Mouse (Mus musculus): ENCODE results near the gene Bid. TPM values are rescaled to one million over a fixed set of nuclear protein-coding genes. Genes with fewer than 3 reads are reported as not detected.
"Not testable (repeated sequence)": the region's sequence is repeated elsewhere in the genome, so short reads cannot be mapped to it uniquely, and the experiment has no call there.

Gene Bid
- polyA plus RNA-seq, 1 experiment from 2014 or later = 35.8 TPM

DNA sequence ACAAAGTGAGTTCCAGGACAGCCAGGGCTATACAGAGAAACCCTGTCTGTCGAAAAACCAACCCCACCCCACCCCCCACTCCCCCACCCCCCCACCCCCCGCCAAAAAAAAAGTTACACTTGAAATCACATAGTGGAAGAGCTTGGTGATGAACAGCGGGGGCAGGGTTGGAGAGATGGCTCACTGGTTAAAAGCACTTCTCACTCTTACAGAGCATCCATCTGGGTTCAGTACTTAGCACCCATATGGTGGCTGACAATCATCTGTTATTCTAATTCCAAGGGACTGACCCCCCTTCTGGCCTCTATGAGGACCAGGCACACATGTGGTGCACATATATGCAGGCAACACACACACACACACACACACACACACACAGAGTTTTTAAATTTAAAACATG is 1.3 kb upstream of the Bid start:
- H3K4me3 ChIP-seq (replicated peaks; ENCODE audit: low read depth, low read length) = no peak overlapping the region
- H3K4me2 ChIP-seq (ENCODE audit: low read length) = no peak overlapping the region
- H3K36me3 ChIP-seq (ENCODE audit: insufficient read depth, low read length) = no peaks in the 10 kb centered on the region
- no peak overlapping the region for H3K9ac ChIP-seq (ENCODE audit: low read depth, low read length)
- 46% methylated on average over 3 of the region's 3 CpGs for WGBS
- DNase-seq (ENCODE audit: low spot score) (no peak), ATAC-seq (replicated peaks; ENCODE audit: low FRiP score, low read depth) (no peak)
- H3K27me3 ChIP-seq (ENCODE audit: insufficient read depth, low read length) = 0 out of 2 replicates have a peak, but pooled peaks cover 4% of the 10 kb centered on the region
- no peaks in the 10 kb centered on the region for H3K9me3 ChIP-seq (replicated peaks; ENCODE audit: low read length)
- H3K4me1 ChIP-seq (replicated peaks; ENCODE audit: insufficient read depth, low read length) = no peaks in the 10 kb centered on the region
- no peak for TF ChIP-seq CTCF (IDR thresholded peaks at IDR 0.05; ENCODE audit: low read depth)
- no peak overlapping the region for H3K27ac ChIP-seq

DNA sequence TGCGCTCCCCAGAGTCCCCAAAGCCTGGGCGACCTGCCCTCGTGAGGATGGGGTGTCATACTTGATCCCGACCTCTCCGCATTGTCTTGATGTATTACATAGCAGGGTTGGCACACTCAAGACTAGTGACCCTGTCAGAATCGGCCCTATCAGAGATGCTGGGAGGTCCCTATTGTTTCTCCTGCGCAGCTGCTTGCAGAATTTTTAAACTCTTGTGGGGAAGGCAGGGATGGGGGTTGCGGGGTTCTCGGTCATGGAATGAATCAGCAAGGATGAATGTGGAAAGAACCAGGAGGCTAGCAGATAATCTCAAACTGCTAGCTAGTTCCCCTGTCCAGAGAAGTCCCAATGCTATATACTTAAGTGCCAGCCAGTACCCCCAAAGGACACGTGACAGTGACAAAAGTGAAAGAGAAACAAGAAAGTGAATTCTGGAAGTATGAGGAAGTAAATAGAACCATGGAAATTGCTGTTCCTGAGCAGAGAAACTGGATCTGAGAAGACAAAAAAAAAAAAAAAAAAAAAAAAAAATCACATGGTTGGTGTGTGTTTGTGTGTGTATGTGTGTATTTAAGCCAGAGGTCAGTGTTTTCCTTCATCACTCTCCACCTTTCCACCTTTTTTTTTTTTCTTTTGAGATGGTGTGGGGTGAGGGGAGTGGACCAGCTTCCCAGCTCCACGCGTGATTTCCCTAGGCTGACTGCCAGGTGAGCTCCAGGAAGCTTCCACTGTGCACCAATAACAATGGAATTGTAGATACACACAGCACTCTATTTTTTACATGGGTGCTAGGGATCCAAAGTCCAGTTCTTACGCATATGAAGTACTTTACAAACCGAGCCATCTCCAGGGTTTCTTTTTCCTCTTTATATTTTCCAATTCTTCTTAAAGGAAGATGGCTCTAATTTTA is 574 bp upstream of the Bid start:
- H3K27ac ChIP-seq = 0 out of 2 replicates have a peak overlapping the region, but pooled peaks have one; percentile 36
- H3K9me3 ChIP-seq (replicated peaks; ENCODE audit: low read length); ATAC-seq (replicated peaks; ENCODE audit: low FRiP score, low read depth); H3K27me3 ChIP-seq (ENCODE audit: insufficient read depth, low read length); H3K4me1 ChIP-seq (replicated peaks; ENCODE audit: insufficient read depth, low read length); DNase-seq (ENCODE audit: low spot score); H3K36me3 ChIP-seq (ENCODE audit: insufficient read depth, low read length): not testable (repeated sequence)
- peak overlapping the region; percentile 63 for H3K4me3 ChIP-seq (replicated peaks; ENCODE audit: low read depth, low read length)
- H3K4me2 ChIP-seq (ENCODE audit: low read length) = peak overlapping the region; percentile 95
- WGBS = 23% methylated on average over 7 of the region's 14 CpGs
- peak overlapping the region; percentile 58; the same call in 1 of the 2 replicates for H3K9ac ChIP-seq (ENCODE audit: low read depth, low read length)

DNA sequence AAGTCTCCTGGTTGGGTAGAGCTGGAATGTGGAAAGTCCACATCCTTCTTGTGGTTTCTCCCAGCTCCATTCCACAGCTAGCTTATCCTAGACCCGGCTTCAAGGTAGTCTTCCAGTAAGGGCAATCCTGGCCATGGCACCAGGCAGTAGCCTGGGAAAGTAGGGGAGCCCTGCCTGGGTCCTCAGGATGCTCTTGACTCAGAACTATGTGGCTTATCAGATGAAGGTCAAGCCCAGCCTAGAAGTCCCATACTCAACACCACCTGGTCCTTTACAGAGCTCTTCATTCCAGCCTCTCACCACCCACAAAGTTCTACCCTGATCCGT is 1.0 kb downstream of the Bid start:
- Histone ChIP-seq H3K4me3 (replicated peaks; ENCODE audit: low read depth, low read length) (no peak overlapping the region), H3K4me2 (ENCODE audit: low read length) (peak overlapping the region; percentile 95; the same call in 1 of the 2 replicates), H3K9me3 (replicated peaks; ENCODE audit: low read length) (no peaks in the 10 kb centered on the region), H3K27me3 (ENCODE audit: insufficient read depth, low read length) (0 out of 2 replicates have a peak, but pooled peaks cover 4% of the 10 kb centered on the region), H3K36me3 (ENCODE audit: insufficient read depth, low read length) (no peaks in the 10 kb centered on the region), H3K27ac (no peak overlapping the region), H3K9ac (ENCODE audit: low read depth, low read length) (no peak overlapping the region), H3K4me1 (replicated peaks; ENCODE audit: insufficient read depth, low read length) (no peaks in the 10 kb centered on the region)
- ATAC-seq (replicated peaks; ENCODE audit: low FRiP score, low read depth) (no peak; the same call in 1 of the 2 replicates), DNase-seq (ENCODE audit: low spot score) (no peak)
- TF ChIP-seq CTCF (IDR thresholded peaks at IDR 0.05; ENCODE audit: low read depth) = no peak
- WGBS = 26% methylated on average over 2 of the region's 2 CpGs

DNA sequence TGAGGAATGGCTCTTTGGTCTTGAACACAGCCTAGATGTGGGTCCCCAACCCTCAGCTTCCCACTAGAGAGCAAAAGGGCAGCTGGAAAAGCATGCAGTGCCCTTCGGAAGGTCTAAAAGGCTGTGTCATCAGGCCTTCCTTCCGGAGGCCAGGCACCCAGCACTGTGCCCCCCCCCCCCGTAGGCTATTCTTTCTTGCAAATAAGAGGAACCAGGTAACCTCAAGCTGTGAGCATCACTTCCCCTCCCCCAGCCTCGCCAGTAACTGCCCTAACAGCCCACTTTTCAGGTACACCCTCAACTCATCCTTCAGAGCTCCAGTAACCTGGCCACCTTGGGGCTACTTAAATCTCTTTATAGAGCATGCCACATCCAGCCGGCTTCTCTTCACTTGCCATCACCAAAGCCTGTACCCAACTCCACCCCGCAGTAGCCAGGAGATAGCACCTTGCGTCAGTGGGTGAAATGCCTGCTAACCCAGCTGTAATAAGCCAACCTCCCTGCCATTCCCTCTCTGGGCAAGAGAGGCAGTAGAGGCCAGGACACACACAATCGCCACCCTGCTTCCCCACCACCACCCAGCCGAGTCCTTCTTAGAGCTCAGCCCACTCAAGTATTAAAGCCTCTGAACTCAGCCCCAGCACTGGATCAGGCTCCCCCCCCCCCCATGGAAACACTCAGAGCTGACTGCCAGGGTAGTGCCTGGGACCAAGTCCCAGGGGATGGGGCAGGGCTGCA is 1.6 kb downstream of the Bid start:
- Histone ChIP-seq H3K9ac (ENCODE audit: low read depth, low read length) (no peak overlapping the region), H3K4me2 (ENCODE audit: low read length) (peak overlapping the region; percentile 95; the same call in 1 of the 2 replicates), H3K4me3 (replicated peaks; ENCODE audit: low read depth, low read length) (no peak overlapping the region), H3K36me3 (ENCODE audit: insufficient read depth, low read length) (no peaks in the 10 kb centered on the region), H3K27me3 (ENCODE audit: insufficient read depth, low read length) (0 out of 2 replicates have a peak, but pooled peaks cover 4% of the 10 kb centered on the region), H3K4me1 (replicated peaks; ENCODE audit: insufficient read depth, low read length) (no peaks in the 10 kb centered on the region), H3K9me3 (replicated peaks; ENCODE audit: low read length) (no peaks in the 10 kb centered on the region), H3K27ac (no peak overlapping the region)
- peak; percentile 50; the same call in 1 of the 2 replicates for ATAC-seq (replicated peaks; ENCODE audit: low FRiP score, low read depth)
- TF ChIP-seq CTCF (IDR thresholded peaks at IDR 0.05; ENCODE audit: low read depth) = peak; percentile 47
- 47% methylated on average over 9 of the region's 9 CpGs for WGBS
- peak; percentile 54 for DNase-seq (ENCODE audit: low spot score)

DNA sequence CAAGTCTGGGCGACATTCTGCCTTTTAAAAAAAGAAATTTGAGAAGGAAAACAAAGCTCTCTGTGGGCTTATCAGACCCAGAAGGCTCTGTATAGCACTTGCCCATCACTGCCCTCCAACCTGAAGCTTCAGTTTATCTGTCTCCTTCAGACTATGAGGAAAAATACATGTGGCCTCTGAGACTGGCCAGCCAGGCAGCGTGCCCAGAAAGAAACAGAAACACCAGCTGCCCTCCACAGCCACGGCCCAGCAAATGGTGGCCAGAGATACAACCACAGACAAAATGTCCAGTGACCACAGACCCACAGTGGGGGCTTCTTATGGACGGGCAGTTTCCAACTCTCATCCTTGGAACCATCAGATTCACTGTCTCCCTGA is 2.1 kb downstream of the Bid start:
- Histone ChIP-seq H3K36me3 (ENCODE audit: insufficient read depth, low read length) (no peaks in the 10 kb centered on the region), H3K9me3 (replicated peaks; ENCODE audit: low read length) (no peaks in the 10 kb centered on the region), H3K27me3 (ENCODE audit: insufficient read depth, low read length) (0 out of 2 replicates have a peak, but pooled peaks cover 4% of the 10 kb centered on the region), H3K4me3 (replicated peaks; ENCODE audit: low read depth, low read length) (no peak overlapping the region), H3K4me1 (replicated peaks; ENCODE audit: insufficient read depth, low read length) (no peaks in the 10 kb centered on the region), H3K27ac (no peak overlapping the region), H3K9ac (ENCODE audit: low read depth, low read length) (no peak overlapping the region), H3K4me2 (ENCODE audit: low read length) (no peak overlapping the region)
- WGBS = 79% methylated on average over 4 of the region's 4 CpGs
- DNase-seq (ENCODE audit: low spot score) = no peak
- ATAC-seq (replicated peaks; ENCODE audit: low FRiP score, low read depth) = no peak
- no peak for TF ChIP-seq CTCF (IDR thresholded peaks at IDR 0.05; ENCODE audit: low read depth)

DNA sequence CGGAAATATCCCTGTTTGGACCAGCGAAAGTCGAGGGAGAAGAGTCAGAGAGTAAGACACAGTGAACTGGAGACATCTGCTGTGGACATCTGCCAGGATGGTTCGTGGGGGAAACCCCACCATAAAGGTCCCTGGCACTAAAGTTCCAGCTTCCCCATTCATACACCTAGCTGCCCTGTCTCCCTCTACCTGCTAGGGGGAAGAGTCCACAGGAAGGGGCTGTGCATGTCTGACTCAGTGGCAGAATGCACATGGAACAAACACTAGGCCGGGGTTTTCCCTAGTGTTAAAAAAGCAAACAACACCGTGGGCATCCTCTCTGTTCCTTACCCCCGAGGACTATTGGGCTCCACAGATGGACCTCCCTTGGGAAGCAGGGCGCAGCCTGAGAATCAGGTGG is 2.9 kb downstream of the Bid start:
- H3K4me1 ChIP-seq (replicated peaks; ENCODE audit: insufficient read depth, low read length) = no peaks in the 10 kb centered on the region
- H3K9me3 ChIP-seq (replicated peaks; ENCODE audit: low read length) = no peaks in the 10 kb centered on the region
- H3K27ac ChIP-seq = no peak overlapping the region
- no peak overlapping the region for H3K9ac ChIP-seq (ENCODE audit: low read depth, low read length)
- H3K4me2 ChIP-seq (ENCODE audit: low read length) = no peak overlapping the region
- H3K36me3 ChIP-seq (ENCODE audit: insufficient read depth, low read length) = no peaks in the 10 kb centered on the region
- DNase-seq (ENCODE audit: low spot score) (no peak), ATAC-seq (replicated peaks; ENCODE audit: low FRiP score, low read depth) (no peak)
- WGBS = 84% methylated on average over 8 of the region's 8 CpGs
- no peak overlapping the region for H3K4me3 ChIP-seq (replicated peaks; ENCODE audit: low read depth, low read length)
- 0 out of 2 replicates have a peak, but pooled peaks cover 4% of the 10 kb centered on the region for H3K27me3 ChIP-seq (ENCODE audit: insufficient read depth, low read length)
- TF ChIP-seq CTCF (IDR thresholded peaks at IDR 0.05; ENCODE audit: low read depth) = no peak
